Mouse (Mus musculus) left cerebral cortex, postnatal 36 days (tissue): Measurements from ENCODE around the gene Olfr625-ps1. TPM values are rescaled to one million over a fixed set of nuclear protein-coding genes. Genes with fewer than 3 reads are reported as not detected.
"Not testable (repeated sequence)": the region's sequence is repeated elsewhere in the genome, so short reads cannot be mapped to it uniquely, and the experiment has no call there.

Experiments
- DNase-seq, 2 experiments: peaks; one replicate each; pipeline ENCODE4 v3.0.0; 2021 to 2022; ENCODE audit warnings: low spot score in 2 of 2, mixed read lengths in 1 of 2
- intact Hi-C: fragments of 180-260 bp; cut with DNase I; formaldehyde crosslinking; loops from one replicate; pipeline ENCODE4 v1.15.1; 2025
- total RNA-seq, 2 experiments: library from RNA; stranded (reverse); gene quantifications; 2 replicates each; pipeline ENCODE4 v1.2.3; 2021

Olfr625-ps1 gene
- not detected for total RNA-seq

GRCm38 (mm10) chr7:103682420-103682819 is at the start of gene Olfr625-ps1:
Olfr625-ps1 (plus strand) TSS chr7:103682720.
- no peak for DNase-seq
- intact Hi-C loops, result no loop called here

GRCm38 (mm10) chr7:103636795-103637194 is 45.7 kb upstream of the Olfr625-ps1 start:
- no peak for DNase-seq
- intact Hi-C loops, result no loop called here

- no peak for DNase-seq
These were observed 39.9 kb upstream of the Olfr625-ps1 start, which contains the start of gene Olfr622 for GRCm38 (mm10) chr7:103642602-103643001. Olfr622 (minus strand) TSS chr7:103642702.

GRCm38 (mm10) chr7:103644070-103644469 is 38.5 kb upstream of the Olfr625-ps1 start:
- intact Hi-C loops, result no loop called here
- no peak for DNase-seq

More at GRCm38 (mm10) chr7:103642602-103643001, 39.9 kb upstream of the Olfr625-ps1 start, which contains the start of gene Olfr622:
- intact Hi-C loops, result no loop called here

- intact Hi-C loops, result no loop called here
- DNase-seq, result no peak
These were observed 18.9 kb upstream of the Olfr625-ps1 start, which contains the start of gene Olfr623 for GRCm38 (mm10) chr7:103663598-103663997. Olfr623 (minus strand) TSS chr7:103663698.

GRCm38 (mm10) chr7:103671091-103671490 is 11.4 kb upstream of the Olfr625-ps1 start, which contains the start of gene Olfr624:
Olfr624 (minus strand) TSS chr7:103671191.
- intact Hi-C loops, result no loop called here

GRCm38 (mm10) chr7:103699469-103699868 is 16.9 kb downstream of the Olfr625-ps1 start:
- intact Hi-C loops, result no loop called here
- no peak for DNase-seq

More at GRCm38 (mm10) chr7:103671091-103671490, 11.4 kb upstream of the Olfr625-ps1 start, which contains the start of gene Olfr624:
- no peak for DNase-seq

- no peak for DNase-seq
- intact Hi-C loops, result no loop called here
These were observed 29.5 kb downstream of the Olfr625-ps1 start for GRCm38 (mm10) chr7:103712024-103712423.

- no peak for DNase-seq
- intact Hi-C loops, result no loop called here
These were observed 31.9 kb downstream of the Olfr625-ps1 start, which contains the start of gene Olfr243 for GRCm38 (mm10) chr7:103714371-103714770. Olfr243 (plus strand) TSS chr7:103714671.

- DNase-seq, intact Hi-C loops: not testable (repeated sequence)
These were observed 33.9 kb downstream of the Olfr625-ps1 start for GRCm38 (mm10) chr7:103716398-103716797.

- no peak for DNase-seq
- intact Hi-C loops, result no loop called here
These were observed 47.6 kb downstream of the Olfr625-ps1 start, which contains the start of gene Olfr628 for GRCm38 (mm10) chr7:103730074-103730473. Olfr628 (plus strand) TSS chr7:103730374.

Other genes starting within 250 kb of the Olfr625-ps1 start
- gene Olfr605, start 237.3 kb upstream of the Olfr625-ps1 start, total RNA-seq, result not detected
- not detected for gene Olfr606, start 233.7 kb upstream of the Olfr625-ps1 start, total RNA-seq
- gene Olfr607, start 218.6 kb upstream of the Olfr625-ps1 start, total RNA-seq, result not detected
- not detected for gene Olfr608, start 212.8 kb upstream of the Olfr625-ps1 start, total RNA-seq
- gene Olfr609, start 184.7 kb upstream of the Olfr625-ps1 start, total RNA-seq, result not detected
- not detected for gene Olfr610, start 170.6 kb upstream of the Olfr625-ps1 start, total RNA-seq
- gene Olfr611, start 161.9 kb upstream of the Olfr625-ps1 start, total RNA-seq, result not detected
- not detected for gene Olfr612, start 140.0 kb upstream of the Olfr625-ps1 start, total RNA-seq
- gene Olfr613, start 134.6 kb upstream of the Olfr625-ps1 start, total RNA-seq, result not detected
- not detected for gene Olfr615, start 126.6 kb upstream of the Olfr625-ps1 start, total RNA-seq
- gene Olfr616, start 113.6 kb upstream of the Olfr625-ps1 start, total RNA-seq, result not detected
- gene Olfr617, start 109.7 kb upstream of the Olfr625-ps1 start, total RNA-seq, result not detected
- gene Olfr618, start 92.6 kb upstream of the Olfr625-ps1 start, total RNA-seq, result not detected
- gene Olfr619, start 82.1 kb upstream of the Olfr625-ps1 start, total RNA-seq, result not detected
- not detected for gene Olfr620, start 70.2 kb upstream of the Olfr625-ps1 start, total RNA-seq
- not detected for gene Olfr622, start 40.0 kb upstream of the Olfr625-ps1 start, total RNA-seq
- not detected for gene Olfr623, start 19.0 kb upstream of the Olfr625-ps1 start, total RNA-seq
- gene Olfr624, start 11.5 kb upstream of the Olfr625-ps1 start, total RNA-seq, result under 1 TPM in 1 of 2 experiments, not detected in 1; 0.07 TPM
- not detected for gene Olfr243, start 32.0 kb downstream of the Olfr625-ps1 start, total RNA-seq
- not detected for gene Olfr628, start 47.7 kb downstream of the Olfr625-ps1 start, total RNA-seq
- not detected for gene Olfr629, start 62.2 kb downstream of the Olfr625-ps1 start, total RNA-seq
- not detected for gene Olfr630, start 74.6 kb downstream of the Olfr625-ps1 start, total RNA-seq
- not detected for gene Olfr69, start 88.9 kb downstream of the Olfr625-ps1 start, total RNA-seq
- gene Olfr68, start 97.0 kb downstream of the Olfr625-ps1 start, total RNA-seq, result not detected
- gene Olfr67, start 109.1 kb downstream of the Olfr625-ps1 start, total RNA-seq, result not detected
- 10 to 100 TPM; 49.8 to 50.7 TPM for gene Hbb-bt, start 131.3 kb downstream of the Olfr625-ps1 start, total RNA-seq
- 100 to 1,000 TPM; 365 to 420 TPM for gene Hbb-bs, start 145.4 kb downstream of the Olfr625-ps1 start, total RNA-seq
- gene Hbb-bh2, start 157.8 kb downstream of the Olfr625-ps1 start, total RNA-seq, result not detected
- not detected for gene Hbb-bh1, start 160.4 kb downstream of the Olfr625-ps1 start, total RNA-seq
- gene Hbb-y, start 170.5 kb downstream of the Olfr625-ps1 start, total RNA-seq, result not detected
- not detected for gene Olfr66, start 203.5 kb downstream of the Olfr625-ps1 start, total RNA-seq
- gene Olfr64, start 211.8 kb downstream of the Olfr625-ps1 start, total RNA-seq, result not detected
- gene Olfr65, start 220.8 kb downstream of the Olfr625-ps1 start, total RNA-seq, result not detected
- not detected for gene Olfr631, start 246.1 kb downstream of the Olfr625-ps1 start, total RNA-seq